Mouse (Mus musculus) right cerebral cortex, postnatal 14 days (tissue): ENCODE results near the gene Mindy4.

Experiments
- DNase-seq: peaks from one replicate; pipeline ENCODE4 v3.0.0; 2022

The Mindy4 gene

DNA sequence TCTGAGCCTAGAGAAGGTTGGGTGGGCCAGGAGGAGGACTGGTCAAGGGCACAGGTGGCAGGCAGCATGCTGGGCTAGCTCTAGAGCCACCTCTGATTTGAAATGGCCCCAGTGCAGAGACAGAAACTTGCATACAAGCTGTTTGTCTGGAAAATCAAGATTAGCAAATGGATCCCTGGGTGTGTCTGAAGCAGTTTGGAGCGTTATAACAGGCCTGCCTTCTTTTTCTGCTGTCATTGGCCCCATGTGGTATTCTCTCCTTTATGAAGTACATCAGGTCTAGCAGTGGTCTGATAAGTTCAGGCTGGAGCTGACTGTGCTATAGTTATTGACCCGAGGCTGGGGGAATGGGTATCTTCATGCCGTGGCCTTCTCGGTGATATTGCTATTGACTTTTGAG, 110.7 kb downstream of the Mindy4 start:
- DNase-seq = no peak

DNA sequence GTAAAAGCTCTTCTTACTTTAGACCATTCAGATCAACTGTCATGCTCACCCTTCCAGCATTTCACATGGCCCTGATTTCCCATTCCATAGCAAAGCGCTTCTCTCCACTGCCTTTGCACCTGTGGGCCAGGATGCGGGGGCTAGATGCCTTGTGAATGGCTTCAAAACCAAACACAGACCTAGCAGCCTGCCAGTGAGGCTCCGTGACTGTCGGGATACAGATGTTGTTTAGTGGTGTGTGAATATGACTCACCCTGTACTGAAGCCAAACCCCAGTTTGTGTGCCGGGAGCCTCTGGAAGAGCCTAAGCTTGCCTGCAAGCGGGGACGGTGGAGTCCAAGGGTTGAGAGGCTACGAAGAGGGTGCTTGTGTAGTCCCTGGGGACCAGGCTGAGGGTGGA, 111.4 kb downstream of the Mindy4 start:
- peak; percentile 26 for DNase-seq

DNA sequence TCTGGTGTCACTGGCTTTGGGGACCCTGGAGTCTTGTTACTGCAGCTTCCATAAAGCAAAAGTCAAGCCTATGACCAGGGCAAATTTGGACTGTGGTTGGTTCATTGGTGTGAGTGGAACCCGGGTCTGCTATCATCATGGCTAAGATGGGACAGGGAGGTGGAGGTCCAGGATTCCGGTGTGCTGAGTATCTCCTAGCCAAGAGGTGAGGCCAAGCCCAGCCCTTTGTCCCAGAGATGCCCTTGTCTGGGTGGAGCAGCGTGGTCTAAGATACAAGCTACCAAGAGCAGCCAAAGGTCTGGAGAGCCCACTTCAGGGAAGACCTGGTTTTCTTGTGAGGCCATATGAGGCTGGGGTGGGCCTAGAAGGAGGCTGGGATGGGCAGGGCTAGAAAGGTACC, 115.4 kb downstream of the Mindy4 start:
- DNase-seq = no peak

DNA sequence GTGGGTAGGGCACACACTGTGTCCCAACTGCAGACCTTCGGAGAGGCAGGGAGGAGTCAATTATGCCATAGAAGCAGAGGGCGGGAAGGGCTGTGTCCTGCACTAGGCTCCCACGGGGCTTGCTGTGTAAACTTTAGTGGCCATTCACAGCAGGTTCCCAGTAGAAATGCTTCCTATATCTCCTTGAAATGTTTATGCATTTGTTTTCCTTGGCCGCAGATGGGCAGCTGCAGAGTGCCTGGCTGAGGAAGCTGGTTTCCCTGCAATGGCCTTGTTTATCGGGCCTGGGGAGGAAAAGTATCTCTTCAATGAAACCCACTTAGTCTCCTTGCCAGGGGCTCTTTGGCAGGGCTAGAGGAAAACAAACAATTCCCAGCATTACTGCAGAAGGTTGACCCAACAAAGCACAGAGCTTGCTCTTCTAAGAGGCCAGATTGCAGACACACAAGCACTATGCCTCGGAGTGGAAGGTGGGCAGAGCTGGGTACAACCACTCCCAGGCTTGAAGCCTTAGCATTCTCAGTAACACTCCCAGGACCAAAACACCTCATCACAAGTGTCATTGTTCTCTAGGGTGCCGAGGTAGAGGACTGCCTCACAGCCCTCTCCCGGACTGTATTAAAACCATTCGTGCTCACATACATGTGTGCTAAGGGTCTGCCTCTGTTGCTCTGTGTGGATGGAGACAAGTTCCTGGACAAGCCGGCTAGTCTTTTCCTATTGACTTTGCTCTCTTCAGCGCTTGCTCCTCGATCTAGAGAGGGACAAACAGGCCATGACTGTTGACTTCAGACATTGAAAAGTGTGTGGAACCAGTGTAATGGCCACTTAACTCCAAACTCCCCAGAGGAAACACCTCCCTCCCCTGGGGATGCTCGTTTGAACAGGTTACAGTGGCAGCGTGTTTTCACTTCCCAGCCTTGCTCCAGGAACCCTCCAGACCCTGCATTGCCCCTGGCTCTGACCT, 116.7 kb downstream of the Mindy4 start:
- DNase-seq = no peak

DNA sequence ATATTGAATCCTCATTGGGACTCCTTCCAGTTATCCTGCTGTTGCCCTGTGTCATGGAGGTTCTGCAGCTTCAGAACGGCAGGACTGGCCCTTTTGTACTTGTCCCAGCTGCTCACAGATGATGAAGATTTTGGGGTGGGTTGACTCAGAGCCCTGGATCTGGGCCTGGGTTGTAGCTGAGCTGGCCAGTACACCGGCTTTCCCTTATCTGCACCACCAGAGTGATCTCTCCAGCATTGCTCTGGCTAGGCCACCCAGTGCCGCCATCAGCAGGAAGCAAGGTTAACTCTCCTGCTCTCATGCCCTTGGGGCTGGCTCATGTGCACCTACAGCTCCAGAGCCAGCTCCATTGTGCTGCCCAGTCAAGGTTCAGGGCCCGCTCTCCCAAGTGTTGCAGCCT, 117.7 kb downstream of the Mindy4 start:
- no peak for DNase-seq

DNA sequence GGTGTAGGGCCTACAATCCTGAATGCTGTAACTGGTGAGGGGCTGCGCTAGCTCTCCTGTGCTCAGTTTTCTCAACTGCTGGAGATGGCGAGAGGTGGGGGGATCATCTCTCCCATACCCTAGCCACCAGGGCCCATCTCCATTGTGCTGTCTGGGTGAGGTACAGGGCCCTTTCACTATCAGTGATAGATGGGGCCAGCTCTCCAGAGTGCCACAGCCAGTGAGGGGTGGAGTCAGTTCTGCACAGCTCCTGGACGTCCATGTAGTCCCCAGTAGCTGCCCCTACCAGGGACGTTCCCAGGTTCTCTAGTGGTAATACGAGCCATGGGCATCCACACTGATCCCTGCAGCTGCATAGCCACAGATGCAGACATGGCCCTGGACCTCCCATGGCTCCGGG, 118.3 kb downstream of the Mindy4 start:
- no peak for DNase-seq

DNA sequence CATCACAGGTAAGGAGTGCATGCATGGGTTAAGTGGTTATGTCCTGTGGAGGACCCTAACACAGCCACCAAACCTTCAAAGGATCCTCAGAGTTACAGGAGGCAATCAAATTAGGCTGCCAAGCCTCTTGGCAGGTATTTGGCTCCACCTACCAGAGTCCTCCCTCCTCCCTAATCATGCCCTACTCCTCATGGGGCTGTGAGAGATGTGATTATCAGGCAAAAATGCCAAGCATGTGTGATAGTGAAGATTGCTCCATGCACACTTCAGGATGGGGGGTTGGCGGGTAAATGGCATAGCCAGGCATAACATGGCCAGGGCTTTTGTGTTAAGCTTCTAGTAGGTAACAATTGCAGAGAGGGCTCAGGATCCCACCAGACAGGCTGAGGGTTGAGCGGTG, 119.8 kb downstream of the Mindy4 start:
- DNase-seq = no peak

DNA sequence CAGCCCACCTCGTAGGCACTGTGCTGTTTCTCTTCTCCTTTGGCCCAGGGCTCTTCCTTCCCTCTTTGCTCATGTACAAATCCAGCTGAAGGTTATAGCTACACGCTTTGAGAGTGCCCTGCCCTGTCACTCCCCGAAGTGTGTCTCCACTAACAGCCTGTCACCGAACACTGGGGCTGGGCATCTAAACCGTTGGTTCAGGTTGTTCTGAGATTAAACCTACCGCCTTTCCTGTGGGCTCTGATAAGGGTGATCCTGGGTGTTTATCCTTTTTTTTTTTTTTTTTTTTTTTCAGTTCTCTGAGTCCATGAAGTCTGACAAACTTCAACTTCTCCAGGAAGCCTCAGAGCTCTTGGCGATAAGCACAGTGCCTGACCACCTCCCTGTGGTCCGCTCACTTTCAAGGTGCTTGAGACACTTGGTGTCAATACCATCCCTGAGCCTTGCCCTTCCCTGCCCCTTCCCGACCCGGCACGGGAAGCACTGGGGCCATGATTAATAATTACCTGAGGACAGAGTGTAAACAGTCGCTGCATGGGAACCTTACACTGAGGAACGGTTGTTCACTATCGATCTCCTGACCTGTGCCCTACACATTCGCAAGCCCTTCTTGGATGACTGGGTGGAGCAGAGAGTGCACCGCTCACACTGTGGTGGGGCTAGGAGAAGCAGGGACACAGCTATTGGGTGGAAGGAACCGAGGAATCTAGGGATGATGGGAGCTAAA, 120.9 kb downstream of the Mindy4 start:
- DNase-seq = no peak

DNA sequence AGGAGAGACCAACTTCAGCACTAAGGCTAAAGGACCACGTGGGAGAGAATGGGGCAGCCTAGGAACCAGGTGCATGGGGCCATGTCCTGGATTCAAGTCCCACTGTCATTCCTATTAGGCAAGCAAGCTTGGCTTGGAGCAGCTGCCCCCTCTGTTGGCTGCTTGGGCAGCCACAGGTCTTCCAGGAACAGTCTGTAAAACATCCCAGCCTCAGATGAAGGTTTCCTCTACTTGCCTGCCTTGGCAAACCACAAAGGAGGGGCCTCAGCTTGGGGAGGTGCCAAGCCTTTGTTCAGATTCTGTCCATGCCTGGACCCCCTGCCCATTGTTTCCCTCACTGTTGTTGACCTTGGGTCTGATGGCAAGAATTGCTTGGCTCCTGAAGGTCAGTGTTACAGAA, 121.6 kb downstream of the Mindy4 start:
- DNase-seq = no peak

DNA sequence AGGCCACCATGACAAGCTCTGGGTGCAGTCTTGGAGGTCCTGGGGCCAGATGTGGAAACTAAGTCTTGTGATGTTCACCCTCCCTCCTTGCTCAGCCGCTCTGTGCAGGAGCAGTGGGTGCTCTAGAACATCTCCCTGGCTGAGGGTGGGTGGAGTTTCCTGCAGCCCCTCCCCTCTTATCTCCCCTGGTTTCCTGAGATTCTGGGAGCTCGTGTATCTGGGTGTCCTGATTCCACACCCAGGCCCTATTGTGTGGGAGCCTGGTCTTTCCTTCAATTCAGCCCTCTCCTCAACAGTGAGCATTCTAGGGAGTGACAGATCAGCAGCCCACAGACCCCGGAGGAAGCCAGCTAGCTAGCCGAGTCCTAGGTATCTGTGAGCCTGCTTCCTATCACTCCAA, 123.1 kb downstream of the Mindy4 start:
- no peak for DNase-seq

DNA sequence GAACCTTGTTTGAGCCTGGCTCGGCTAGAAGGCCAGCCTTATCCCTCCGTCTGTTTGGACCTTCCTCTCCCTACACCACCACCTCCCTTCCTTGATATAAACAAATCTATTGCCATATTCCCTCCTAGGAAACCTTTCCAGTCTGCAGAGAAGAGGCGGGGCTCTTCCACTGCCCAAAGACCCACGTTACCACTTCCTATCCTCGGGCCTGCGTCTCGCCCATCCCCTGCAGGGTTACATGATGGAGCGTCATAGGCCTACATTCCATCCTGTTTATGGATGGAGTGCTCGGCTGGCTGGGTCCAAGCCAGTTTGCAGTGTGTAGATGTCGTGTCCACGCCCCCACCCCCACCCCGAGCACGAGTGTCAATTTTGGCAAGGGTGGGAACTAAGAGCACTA, 124.1 kb downstream of the Mindy4 start:
- DNase-seq = no peak

DNA sequence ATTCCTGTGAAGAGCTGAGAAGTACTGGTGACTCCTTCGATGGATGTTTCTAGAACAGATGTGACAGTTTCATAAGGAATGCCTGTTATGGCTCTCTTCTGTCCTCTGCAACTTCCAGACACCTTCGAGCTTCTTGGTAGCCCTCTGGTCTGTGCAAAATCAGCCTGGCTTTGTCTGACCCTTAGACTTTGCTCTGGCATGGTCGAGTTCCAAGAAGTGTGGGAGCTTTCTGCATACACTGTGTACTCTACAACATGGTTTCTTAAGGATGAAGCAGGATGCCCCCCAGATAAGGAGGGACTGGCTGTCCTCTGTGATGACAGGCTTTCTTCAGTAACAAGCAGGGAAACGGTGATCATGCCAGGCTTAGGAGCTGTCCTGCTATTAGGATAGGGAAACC, 125.0 kb downstream of the Mindy4 start:
- DNase-seq = no peak

DNA sequence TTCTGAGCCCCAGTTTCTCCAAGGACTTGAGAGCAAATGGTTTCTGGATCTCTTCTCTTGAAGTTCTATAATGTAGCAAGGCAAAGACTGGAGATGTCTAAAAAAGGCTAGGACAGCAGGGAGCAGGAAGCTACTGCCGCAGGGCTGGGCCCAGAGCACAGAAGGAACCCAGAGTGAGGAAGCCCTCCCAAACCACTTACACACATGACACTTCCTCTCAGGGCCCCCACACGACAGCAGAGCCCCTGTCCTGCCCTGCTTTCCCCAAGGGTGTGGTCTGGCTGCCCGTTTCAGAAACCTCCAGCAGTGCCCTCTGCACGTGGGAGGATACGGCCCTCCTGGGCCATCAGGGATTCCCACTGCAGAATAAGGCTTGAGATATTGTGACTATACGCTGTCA, 128.1 kb downstream of the Mindy4 start:
- DNase-seq = no peak

DNA sequence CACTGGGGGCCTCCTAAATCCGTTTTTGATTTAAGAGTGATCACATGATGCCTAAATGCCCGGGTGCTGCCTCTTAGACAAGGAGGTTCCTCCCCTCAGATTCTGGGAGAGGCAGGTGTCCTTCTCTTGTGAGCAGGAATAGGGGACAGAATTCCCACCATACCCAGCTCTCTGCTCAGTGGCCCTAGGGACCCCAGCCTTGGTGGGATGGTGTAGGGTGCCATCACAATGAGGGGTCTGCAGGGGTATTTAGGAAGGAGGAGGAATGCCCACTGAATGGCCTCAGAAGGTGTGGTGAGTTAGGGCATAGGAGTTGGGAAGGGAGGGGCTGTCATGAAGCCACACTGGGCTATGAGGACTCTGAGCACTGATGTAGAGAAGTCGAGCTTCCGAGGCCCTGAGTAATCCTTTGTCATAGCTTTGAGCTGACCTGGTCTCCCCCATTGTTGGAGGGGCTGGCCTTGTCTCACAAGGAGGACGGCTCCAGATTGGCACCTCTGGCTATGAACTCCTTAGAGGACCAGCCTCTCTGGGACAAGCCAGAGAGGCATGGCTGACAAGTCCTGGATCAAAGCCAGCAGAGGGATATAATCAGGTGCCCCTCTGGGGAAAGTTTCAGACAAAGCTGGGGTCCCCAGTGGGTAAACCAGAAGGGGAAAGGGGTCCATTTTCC, 129.1 kb downstream of the Mindy4 start:
- no peak for DNase-seq

DNA sequence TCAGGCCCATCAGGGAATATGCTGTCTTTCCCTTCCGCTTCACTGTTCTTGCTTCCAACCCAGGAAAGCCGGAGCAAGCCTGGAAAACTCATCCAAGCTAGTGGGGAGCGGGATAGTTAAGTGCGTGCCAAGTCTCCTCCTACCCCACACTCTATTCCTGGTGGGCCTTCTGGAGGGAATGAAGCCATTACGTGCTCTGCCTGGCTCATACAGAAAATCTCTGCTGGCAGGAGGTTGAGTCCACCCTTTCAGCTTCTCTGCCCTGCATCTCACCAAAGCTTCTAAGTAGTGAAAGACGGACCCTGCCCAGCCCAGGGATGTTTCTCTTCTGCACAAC, 129.6 kb downstream of the Mindy4 start:
- no peak for DNase-seq

DNA sequence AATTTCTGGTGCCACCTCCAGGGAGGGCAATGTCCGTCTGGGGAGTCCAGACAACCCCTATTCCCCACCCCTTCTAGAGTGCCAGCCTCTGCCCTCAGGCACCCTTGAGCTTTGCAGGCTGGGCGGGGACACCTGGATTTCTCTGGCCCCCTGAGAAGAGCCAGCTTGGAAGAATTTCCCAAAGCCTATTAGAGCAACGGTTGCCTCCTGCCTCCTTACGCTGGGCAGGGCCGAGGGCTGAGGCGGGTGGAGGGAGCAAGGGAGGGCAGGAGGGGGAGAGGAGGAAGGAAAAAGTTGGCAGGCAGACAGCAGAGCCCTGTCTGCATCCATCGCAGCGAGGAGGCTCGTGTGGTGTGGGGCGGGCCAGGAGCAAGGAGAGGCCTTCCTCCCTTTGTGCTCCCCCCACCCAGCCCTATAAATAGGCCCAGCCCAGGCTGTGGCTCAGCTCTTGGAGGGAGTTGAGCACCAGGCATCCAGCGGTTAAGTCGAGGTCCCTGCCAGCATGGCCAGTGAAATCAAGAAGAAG, 132.9 kb downstream of the Mindy4 start, which contains the start of gene Aqp1:
Gene Aqp1, plus strand, starts transcription at position 444 of the 526 bp plus-strand sequence.
- DNase-seq = peak; percentile 29

DNA sequence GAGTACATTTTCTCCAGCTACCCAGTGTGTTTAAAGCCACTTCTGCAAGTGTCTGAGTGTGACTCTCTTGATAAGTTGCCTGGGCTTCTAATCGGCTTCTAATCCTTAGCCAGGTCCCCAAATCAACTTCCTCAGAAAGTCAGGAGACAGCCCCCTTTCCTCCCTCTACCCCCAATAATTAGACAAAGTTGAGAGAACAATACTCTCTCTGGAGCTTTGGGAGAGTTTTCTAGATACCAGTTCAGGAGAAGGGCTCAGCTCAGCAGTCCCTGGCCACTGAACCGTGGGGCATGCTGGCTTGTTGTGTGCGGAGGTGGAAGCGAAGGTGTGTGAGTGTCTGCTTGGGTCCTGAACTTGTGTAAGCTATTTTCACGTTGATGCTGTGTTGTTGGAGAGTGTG, 134.1 kb downstream of the Mindy4 start:
- no peak for DNase-seq

DNA sequence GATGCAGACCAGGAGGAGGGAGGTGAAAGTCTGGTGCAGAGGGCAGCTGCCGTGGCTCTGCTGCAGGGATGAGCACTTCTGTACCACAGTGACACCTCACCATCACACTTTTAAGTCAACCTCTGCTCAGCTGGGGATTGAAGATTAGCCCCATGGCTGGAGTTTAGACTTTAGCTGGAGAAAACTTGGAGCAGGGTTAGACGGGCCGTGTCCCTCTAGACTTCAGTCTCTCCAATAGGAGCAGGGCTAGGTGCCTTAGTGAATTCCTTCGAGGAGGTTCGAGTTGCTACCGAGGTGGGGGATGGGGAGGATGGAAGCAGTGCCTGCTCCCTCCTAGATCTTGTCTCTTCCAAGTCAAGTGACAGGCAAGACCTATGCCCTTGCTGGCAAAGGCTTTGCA, 134.9 kb downstream of the Mindy4 start:
- no peak for DNase-seq

DNA sequence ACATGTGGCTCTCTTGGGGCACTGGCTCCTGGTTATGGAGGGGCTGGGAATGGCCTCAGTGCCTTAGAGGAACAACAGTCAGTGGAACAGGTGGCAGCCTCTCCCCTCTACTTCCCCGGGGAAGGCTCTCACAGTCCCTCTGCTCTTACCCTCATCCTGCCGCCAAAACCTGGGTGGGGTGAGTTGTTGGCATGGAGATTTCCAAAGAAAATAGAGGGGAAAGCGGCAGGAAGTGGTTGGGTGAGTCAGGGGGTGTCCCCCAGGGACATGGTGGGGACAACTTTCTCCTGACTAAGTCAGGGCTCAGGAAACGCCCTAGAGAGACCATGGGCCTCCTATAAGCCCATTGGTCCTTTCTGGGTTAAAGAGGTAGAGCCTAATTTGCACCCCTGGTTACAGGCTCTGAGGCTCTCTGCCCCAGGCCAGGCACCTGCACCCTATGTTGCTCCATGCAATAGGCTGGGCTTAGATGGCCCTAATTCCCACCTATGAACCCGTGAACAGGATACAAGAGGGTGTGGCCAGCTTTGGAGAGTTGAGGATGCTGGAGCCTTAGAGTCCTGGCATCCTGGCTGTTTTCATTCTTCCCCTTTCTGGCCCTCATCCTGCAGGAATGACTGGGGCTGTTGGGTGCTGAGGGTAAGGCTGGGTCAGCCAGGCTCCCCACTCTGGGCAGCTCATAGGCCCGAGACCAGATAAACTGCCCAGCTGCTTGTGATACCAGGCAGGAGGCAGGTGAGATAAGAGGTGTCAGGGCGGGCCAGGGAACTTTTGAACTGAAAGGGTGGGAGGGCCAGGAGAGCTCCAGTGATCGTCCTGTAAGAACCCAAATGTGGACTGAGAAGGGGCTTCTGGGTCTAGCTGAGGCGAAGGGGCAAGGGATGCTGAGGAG, 136.0 kb downstream of the Mindy4 start:
- no peak for DNase-seq

DNA sequence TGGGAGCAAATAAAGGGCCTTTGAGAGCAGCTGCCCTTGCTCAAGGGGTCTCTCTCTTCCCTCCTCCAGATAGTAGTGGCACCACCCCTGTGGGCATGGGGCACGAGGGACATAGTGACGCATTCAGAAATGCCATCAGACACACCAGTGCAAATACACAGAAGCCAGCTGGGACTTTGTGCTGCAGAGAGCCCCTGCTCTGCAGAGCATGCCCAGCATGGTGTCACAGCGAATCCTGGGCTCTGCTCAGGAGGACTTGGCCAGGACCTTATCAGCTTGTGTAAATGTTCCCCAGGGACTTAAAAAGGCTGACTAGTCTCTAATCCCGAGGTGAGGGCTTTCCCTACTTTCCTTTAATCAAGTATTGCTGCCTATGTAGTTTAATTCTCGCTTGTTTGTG, 138.5 kb downstream of the Mindy4 start:
- no peak for DNase-seq

DNA sequence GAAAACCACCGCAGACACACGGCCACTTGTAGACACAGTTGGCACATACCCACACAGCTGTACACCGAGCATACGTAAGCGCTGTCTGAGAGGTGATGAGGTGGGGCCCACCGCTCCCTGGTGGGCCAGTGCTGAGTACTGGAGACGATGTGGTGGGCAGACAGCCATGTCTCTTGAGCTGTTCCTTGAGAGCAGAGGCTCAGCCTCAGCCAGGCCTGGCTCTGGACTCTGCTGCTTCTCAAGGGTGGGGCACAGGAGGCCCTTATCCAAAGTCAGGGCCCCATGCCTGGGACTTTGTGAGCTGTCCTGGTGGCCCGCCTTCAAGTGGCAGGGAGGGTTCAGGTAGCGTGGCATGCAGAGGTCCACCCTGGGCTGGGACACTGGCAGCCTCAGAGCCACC, 139.1 kb downstream of the Mindy4 start:
- no peak for DNase-seq

DNA sequence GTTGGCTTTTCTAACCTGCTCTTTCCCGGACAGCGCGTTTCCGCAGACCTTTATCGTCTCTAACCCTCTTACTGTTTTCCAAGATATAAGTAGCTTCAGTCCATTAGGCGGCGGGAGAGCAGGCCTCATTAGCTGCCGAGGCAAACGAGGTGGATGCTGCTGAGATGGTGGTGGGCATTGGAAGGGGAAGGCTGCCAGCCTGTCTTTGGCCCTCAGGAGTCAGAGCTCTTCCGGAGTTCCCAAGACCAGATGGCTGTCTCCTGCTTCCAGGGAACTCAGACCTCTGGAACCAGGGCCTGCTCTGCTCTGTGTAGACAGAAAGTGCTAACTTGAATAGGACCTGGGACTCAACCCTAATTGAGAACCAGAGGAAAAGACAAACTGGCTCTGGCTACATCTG, 140.3 kb downstream of the Mindy4 start:
- DNase-seq = no peak
